Mouse (Mus musculus): Measurements from ENCODE around the gene Ucp3. TPM values are rescaled to one million over a fixed set of nuclear protein-coding genes. Genes with fewer than 3 reads are reported as not detected.

Ucp3 gene
- polyA plus RNA-seq, 1 experiment from 2014 or later, result not detected

DNA sequence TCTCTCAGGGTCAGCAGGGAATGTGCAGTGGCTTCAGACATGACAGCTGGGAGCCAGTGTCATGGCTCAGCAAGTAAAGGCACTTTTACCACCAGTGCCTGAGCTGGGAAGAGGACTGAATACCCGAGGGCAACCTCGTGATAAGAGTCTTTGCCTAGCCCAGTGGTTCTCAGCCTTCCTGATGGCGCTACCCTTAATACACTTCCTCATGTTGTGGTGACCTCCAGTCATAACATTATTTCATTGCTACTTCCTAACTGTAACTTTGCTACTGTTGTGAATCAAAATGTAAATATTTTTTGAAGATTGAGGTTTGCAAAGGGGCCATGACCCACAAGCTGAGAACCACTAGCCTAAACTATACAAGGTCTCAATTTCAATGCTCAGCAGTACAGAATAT, 35.9 kb downstream of the Ucp3 start:
- no peak overlapping the region for H3K4me2 ChIP-seq (replicated peaks; ENCODE audit: low read depth, low read length)
- no peak overlapping the region for H3K9ac ChIP-seq (ENCODE audit: low read depth, low read length)
- no peak for ATAC-seq (ENCODE audit: low FRiP score)
- H3K27me3 ChIP-seq (ENCODE audit: control insufficient read depth, insufficient read depth, low read length), result no peaks in the 10 kb centered on the region
- H3K27ac ChIP-seq (ENCODE audit: low read depth, low read length), result no peak overlapping the region
- H3K9me3 ChIP-seq (ENCODE audit: control insufficient read depth, low read length), result no peaks in the 10 kb centered on the region
- no peak for DNase-seq (ENCODE audit: low spot score)
- H3K4me3 ChIP-seq (ENCODE audit: low read depth, low read length), result no peak overlapping the region
- WGBS, result 84% methylated on average over 3 of the region's 3 CpGs
- no peaks in the 10 kb centered on the region for H3K4me1 ChIP-seq (replicated peaks; ENCODE audit: control insufficient read depth, insufficient read depth, low read length)
- H3K36me3 ChIP-seq (ENCODE audit: control insufficient read depth, insufficient read depth, low read length), result no peaks in the 10 kb centered on the region

DNA sequence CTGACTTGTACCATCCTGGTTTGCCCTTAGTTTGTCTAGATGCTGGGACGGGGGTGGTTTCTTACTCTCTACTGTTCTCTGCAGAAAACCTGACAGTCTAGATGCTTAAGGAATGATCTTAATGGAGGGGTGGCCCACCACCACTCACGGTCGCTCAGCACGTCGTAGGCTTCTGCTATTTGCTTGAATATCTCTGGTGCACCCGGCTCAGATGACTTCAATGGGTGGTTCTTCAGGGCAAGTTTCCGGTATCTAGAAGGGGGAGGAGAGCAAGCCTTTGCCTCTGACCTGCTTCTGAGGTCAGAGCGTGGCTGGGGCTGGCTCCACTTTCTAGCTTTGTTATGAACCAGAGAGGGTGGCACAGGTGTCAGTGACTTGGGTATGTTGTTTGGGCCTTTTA, 38.8 kb downstream of the Ucp3 start:
- Histone ChIP-seq H3K27me3 (ENCODE audit: control insufficient read depth, insufficient read depth, low read length) (no peaks in the 10 kb centered on the region), H3K9me3 (ENCODE audit: control insufficient read depth, low read length) (no peaks in the 10 kb centered on the region), H3K4me1 (replicated peaks; ENCODE audit: control insufficient read depth, insufficient read depth, low read length) (no peaks in the 10 kb centered on the region), H3K9ac (ENCODE audit: low read depth, low read length) (no peak overlapping the region), H3K27ac (ENCODE audit: low read depth, low read length) (no peak overlapping the region), H3K4me2 (replicated peaks; ENCODE audit: low read depth, low read length) (no peak overlapping the region), H3K36me3 (ENCODE audit: control insufficient read depth, insufficient read depth, low read length) (no peaks in the 10 kb centered on the region), H3K4me3 (ENCODE audit: low read depth, low read length) (no peak overlapping the region)
- DNase-seq (ENCODE audit: low spot score), result no peak
- 79% methylated on average over 8 of the region's 8 CpGs for WGBS
- ATAC-seq (ENCODE audit: low FRiP score), result no peak

DNA sequence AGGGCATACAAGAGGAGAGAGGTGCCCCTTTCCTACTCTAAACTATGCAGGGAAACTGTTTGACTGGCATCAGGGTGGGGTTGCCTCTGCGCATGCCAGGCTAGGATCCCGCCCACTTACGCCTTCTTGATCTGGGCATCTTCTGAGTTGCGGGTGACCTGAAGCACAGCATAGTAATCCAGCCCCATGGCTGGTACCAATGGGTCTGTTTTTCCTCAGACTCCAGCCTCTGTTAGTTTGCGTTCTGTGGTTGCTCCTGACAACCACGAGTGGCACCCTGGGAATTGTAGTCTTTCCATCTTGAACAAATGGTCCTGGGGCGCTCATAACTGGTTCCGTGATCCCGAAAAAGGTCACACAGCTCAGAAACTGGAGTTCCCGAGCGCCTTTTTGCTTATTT, 41.8 kb downstream of the Ucp3 start, which contains the start of gene Dnajb13:
Dnajb13 (minus strand) TSS at position 388 of the 400 bp plus-strand sequence.
- DNase-seq (ENCODE audit: low spot score), result peak; percentile 32
- Histone ChIP-seq H3K36me3 (ENCODE audit: control insufficient read depth, insufficient read depth, low read length) (no peaks in the 10 kb centered on the region), H3K4me1 (replicated peaks; ENCODE audit: control insufficient read depth, insufficient read depth, low read length) (no peaks in the 10 kb centered on the region), H3K9me3 (ENCODE audit: control insufficient read depth, low read length) (no peaks in the 10 kb centered on the region), H3K27me3 (ENCODE audit: control insufficient read depth, insufficient read depth, low read length) (no peaks in the 10 kb centered on the region), H3K27ac (ENCODE audit: low read depth, low read length) (no peak within 1 kb of the TSS), H3K4me3 (ENCODE audit: low read depth, low read length) (no peak within 1 kb of the TSS), H3K9ac (ENCODE audit: low read depth, low read length) (no peak within 1 kb of the TSS), H3K4me2 (replicated peaks; ENCODE audit: low read depth, low read length) (0 out of 2 replicates have a peak within 1 kb of the TSS, but pooled peaks have one; percentile 3)
- 50% methylated on average over 11 of the region's 11 CpGs for WGBS
- no peak for ATAC-seq (ENCODE audit: low FRiP score)

DNA sequence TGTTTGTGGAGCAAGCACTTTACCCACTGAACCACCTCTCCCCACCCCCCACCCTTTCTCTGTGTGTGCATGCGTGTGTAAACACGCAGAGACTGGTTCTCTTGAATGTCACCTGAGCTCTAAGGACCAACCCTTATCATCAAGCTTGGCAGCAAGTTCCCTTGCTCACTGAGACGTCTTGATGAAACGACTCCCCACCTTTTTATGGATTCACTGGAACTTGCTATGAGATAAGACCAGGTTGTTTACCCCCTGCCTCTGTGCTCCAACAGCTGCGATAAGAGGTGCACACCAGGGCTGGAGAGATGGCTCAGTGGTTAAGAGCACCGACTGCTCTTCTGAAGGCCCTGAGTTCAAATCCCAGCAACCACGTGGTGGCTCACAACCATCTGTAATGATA, 47.4 kb downstream of the Ucp3 start:
- Histone ChIP-seq H3K4me2 (replicated peaks; ENCODE audit: low read depth, low read length) (no peak overlapping the region), H3K4me1 (replicated peaks; ENCODE audit: control insufficient read depth, insufficient read depth, low read length) (no peaks in the 10 kb centered on the region), H3K9ac (ENCODE audit: low read depth, low read length) (no peak overlapping the region), H3K36me3 (ENCODE audit: control insufficient read depth, insufficient read depth, low read length) (no peaks in the 10 kb centered on the region), H3K27ac (ENCODE audit: low read depth, low read length) (no peak overlapping the region), H3K9me3 (ENCODE audit: control insufficient read depth, low read length) (no peaks in the 10 kb centered on the region), H3K4me3 (ENCODE audit: low read depth, low read length) (no peak overlapping the region), H3K27me3 (ENCODE audit: control insufficient read depth, insufficient read depth, low read length) (no peaks in the 10 kb centered on the region)
- DNase-seq (ENCODE audit: low spot score) (no peak), ATAC-seq (ENCODE audit: low FRiP score) (no peak)
- WGBS, result 69% methylated on average over 7 of the region's 7 CpGs

DNA sequence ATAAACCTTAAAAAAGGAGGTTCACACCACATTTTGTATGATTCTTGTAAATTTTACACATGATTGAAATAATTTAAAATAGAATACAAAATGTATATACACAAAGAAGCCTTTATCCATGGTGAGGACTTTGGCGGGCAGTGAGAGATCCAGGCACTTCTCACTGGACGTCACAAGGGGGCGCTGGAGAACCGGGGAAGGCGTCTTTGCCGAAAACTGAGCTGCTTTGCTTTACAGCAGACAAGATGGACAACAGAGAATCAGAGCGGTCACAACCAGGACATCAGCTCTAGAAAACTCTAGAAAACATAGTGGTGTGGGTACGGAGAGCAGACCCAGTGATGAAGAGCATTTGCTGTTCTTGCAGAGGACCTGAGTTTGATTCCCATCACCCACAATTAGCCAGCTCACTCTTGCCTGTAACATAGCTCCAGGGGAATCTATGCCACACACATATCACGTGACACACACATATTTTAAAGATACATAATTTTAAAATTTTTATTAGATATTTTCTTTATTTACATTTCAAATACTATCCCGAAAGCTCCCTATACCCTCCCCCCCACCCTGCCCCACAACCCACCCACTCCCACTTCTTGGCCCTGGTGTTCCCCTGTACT, 48.0 kb downstream of the Ucp3 start:
- Histone ChIP-seq H3K4me2 (replicated peaks; ENCODE audit: low read depth, low read length) (no peak overlapping the region), H3K9ac (ENCODE audit: low read depth, low read length) (no peak overlapping the region), H3K9me3 (ENCODE audit: control insufficient read depth, low read length) (no peaks in the 10 kb centered on the region), H3K27ac (ENCODE audit: low read depth, low read length) (no peak overlapping the region), H3K4me3 (ENCODE audit: low read depth, low read length) (no peak overlapping the region), H3K27me3 (ENCODE audit: control insufficient read depth, insufficient read depth, low read length) (no peaks in the 10 kb centered on the region), H3K4me1 (replicated peaks; ENCODE audit: control insufficient read depth, insufficient read depth, low read length) (no peaks in the 10 kb centered on the region), H3K36me3 (ENCODE audit: control insufficient read depth, insufficient read depth, low read length) (no peaks in the 10 kb centered on the region)
- 21% methylated on average over 10 of the region's 10 CpGs for WGBS
- DNase-seq (ENCODE audit: low spot score) (peak; percentile 91), ATAC-seq (ENCODE audit: low FRiP score) (peak; percentile 59; the same call in 1 of the 2 replicates)

DNA sequence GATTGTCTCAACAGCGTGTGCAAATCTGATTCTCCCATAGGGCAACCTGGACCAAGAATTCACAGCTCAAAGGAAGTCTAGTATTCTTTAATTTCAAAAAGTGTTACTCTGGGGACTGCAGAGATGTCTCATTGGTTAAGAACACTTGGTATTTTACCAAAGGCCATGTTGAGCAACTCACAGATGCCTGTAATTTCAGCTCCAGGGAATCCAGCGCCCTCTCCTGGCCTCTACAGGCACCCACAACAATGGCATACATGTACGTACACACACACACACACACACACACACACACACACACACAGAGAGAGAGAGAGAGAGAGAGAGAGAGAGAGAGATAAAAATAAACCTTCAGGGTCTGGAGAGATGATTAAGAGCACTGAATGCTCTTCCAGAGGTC, 49.4 kb downstream of the Ucp3 start:
- no peaks in the 10 kb centered on the region for H3K9me3 ChIP-seq (ENCODE audit: control insufficient read depth, low read length)
- H3K27ac ChIP-seq (ENCODE audit: low read depth, low read length), result no peak overlapping the region
- H3K36me3 ChIP-seq (ENCODE audit: control insufficient read depth, insufficient read depth, low read length), result no peaks in the 10 kb centered on the region
- H3K4me1 ChIP-seq (replicated peaks; ENCODE audit: control insufficient read depth, insufficient read depth, low read length), result no peaks in the 10 kb centered on the region
- no peak overlapping the region for H3K4me2 ChIP-seq (replicated peaks; ENCODE audit: low read depth, low read length)
- WGBS, result 71% methylated on average over 3 of the region's 3 CpGs
- H3K27me3 ChIP-seq (ENCODE audit: control insufficient read depth, insufficient read depth, low read length), result no peaks in the 10 kb centered on the region
- H3K4me3 ChIP-seq (ENCODE audit: low read depth, low read length), result no peak overlapping the region
- ATAC-seq (ENCODE audit: low FRiP score), result no peak
- H3K9ac ChIP-seq (ENCODE audit: low read depth, low read length), result no peak overlapping the region
- no peak for DNase-seq (ENCODE audit: low spot score)

DNA sequence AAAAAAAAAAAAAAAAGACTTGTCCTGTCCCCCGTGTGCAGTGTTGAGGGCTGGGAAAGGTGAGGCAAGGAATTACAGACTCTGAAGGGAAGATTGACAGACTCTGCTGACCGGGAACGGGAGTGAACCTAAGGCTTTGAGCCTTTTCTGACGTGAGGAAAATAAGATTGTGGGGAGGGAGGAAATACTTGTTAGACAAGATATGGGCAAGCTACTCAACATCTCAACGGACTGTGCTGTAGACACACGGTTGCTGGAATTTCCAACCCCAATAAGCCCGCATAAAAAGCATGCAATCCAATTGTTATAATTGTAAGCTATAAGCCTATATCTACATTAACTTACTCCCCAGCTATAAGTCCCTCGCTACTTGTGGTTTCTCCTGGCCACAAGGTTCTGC, 51.9 kb downstream of the Ucp3 start:
- 82% methylated on average over 8 of the region's 8 CpGs for WGBS
- Histone ChIP-seq H3K27ac (ENCODE audit: low read depth, low read length) (no peak overlapping the region), H3K27me3 (ENCODE audit: control insufficient read depth, insufficient read depth, low read length) (no peaks in the 10 kb centered on the region), H3K9me3 (ENCODE audit: control insufficient read depth, low read length) (no peaks in the 10 kb centered on the region), H3K4me2 (replicated peaks; ENCODE audit: low read depth, low read length) (no peak overlapping the region), H3K4me1 (replicated peaks; ENCODE audit: control insufficient read depth, insufficient read depth, low read length) (no peaks in the 10 kb centered on the region), H3K9ac (ENCODE audit: low read depth, low read length) (no peak overlapping the region), H3K36me3 (ENCODE audit: control insufficient read depth, insufficient read depth, low read length) (no peaks in the 10 kb centered on the region), H3K4me3 (ENCODE audit: low read depth, low read length) (no peak overlapping the region)
- DNase-seq (ENCODE audit: low spot score), result no peak
- no peak for ATAC-seq (ENCODE audit: low FRiP score)

DNA sequence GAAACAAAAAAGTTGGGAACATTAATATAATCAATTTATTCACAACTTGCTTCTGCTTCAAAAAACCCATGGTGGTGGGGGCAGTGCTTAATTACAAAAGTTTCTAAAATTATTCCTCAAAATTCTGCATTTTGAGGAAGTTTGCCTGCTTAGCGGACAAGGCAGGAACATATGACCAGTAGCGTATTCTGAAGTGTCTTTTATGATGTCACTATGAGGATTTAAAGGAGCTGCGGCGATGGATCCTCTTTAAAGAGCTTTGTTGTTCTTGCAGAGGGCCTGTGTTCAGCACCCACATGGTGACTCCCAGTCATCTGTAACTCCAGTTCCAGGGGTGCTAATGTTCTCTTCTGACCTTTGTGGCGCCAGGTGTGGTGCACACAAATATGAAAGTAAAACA, 58.0 kb downstream of the Ucp3 start:
- H3K4me2 ChIP-seq (replicated peaks; ENCODE audit: low read depth, low read length), result no peak overlapping the region
- no peak for ATAC-seq (ENCODE audit: low FRiP score)
- H3K4me3 ChIP-seq (ENCODE audit: low read depth, low read length), result no peak overlapping the region
- 91% methylated on average over 5 of the region's 5 CpGs for WGBS
- H3K4me1 ChIP-seq (replicated peaks; ENCODE audit: control insufficient read depth, insufficient read depth, low read length), result no peaks in the 10 kb centered on the region
- H3K36me3 ChIP-seq (ENCODE audit: control insufficient read depth, insufficient read depth, low read length), result no peaks in the 10 kb centered on the region
- H3K27ac ChIP-seq (ENCODE audit: low read depth, low read length), result no peak overlapping the region
- H3K27me3 ChIP-seq (ENCODE audit: control insufficient read depth, insufficient read depth, low read length), result no peaks in the 10 kb centered on the region
- no peak overlapping the region for H3K9ac ChIP-seq (ENCODE audit: low read depth, low read length)
- no peak for DNase-seq (ENCODE audit: low spot score)
- no peaks in the 10 kb centered on the region for H3K9me3 ChIP-seq (ENCODE audit: control insufficient read depth, low read length)

DNA sequence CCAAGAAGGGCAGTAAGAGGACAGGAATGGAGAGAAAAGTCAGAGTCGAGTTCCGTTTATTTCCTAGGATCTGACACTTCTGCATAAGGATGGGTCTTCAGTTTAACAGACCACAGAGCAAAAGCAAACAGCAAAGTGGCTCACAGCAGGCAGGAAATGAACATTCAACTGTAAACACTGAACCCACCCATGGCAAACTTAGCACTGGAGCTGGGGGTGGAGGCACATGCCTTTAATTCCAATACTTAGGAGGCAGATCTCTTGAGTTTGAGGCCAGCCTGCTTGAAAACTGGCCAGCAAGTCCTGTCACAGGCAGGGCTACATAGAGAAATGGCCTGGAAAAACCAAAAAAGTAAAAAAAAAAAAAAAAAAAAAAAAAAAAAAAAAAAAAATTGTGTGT, 60.7 kb downstream of the Ucp3 start:
- WGBS, result 68% methylated on average over 2 of the region's 2 CpGs

More for the DNA sequence above, 60.7 kb downstream of the Ucp3 start:
- H3K4me2 ChIP-seq (replicated peaks; ENCODE audit: low read depth, low read length), result no peak overlapping the region
- H3K4me1 ChIP-seq (replicated peaks; ENCODE audit: control insufficient read depth, insufficient read depth, low read length), result no peaks in the 10 kb centered on the region
- H3K9ac ChIP-seq (ENCODE audit: low read depth, low read length), result no peak overlapping the region
- no peak overlapping the region for H3K4me3 ChIP-seq (ENCODE audit: low read depth, low read length)
- H3K27ac ChIP-seq (ENCODE audit: low read depth, low read length), result no peak overlapping the region
- DNase-seq (ENCODE audit: low spot score) (no peak), ATAC-seq (ENCODE audit: low FRiP score) (no peak)
- no peaks in the 10 kb centered on the region for H3K9me3 ChIP-seq (ENCODE audit: control insufficient read depth, low read length)
- H3K27me3 ChIP-seq (ENCODE audit: control insufficient read depth, insufficient read depth, low read length), result no peaks in the 10 kb centered on the region
- no peaks in the 10 kb centered on the region for H3K36me3 ChIP-seq (ENCODE audit: control insufficient read depth, insufficient read depth, low read length)

Measured in hindbrain, embryonic 11.5 days (tissue).